In the genomic region with DNA sequence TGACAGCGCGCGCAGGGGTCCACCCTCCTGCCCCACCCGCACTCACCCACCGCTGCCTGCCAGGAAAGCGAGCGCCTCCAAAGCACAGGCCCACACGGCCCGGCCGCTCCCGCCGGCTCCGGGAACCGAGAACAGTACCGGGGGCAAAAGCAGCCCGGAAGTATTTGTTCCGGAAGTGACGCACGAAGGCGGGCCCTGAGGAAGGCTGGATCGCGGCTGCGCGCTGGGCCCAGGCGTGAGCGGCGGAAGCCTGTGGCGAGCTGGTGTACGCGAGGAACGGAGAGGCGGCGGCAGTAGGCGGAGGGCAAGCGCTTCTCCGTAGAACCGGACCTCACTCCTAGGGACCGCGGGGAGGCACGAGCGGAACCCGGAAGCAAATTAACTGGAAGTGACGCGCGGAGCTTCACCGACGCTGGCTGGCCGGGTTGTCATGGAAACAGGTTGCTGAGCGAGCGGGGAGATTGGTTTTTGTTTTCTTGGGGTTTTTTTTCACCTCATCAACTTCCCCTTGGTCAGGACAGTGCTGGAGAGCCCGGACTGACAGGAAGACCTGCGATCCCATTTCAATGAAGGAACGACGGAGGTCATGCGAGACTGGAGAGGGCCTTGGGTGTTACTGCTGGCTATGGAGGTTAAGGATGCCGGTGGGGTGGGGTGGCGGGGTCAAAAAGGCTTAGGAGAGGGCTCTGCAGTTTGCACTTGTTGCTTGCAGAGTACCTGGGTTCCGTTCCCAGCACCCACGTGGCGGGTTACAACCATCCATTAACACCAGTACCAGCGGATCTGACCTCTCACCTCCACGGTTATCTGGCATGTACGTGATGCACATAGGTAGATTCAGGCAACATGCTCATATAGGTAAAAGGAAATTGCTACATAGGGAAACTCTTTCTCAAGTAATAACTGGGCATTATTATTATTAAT, we compare ENCODE assay signal across 8 mouse cellular contexts. TPM values are rescaled to one million over a fixed set of nuclear protein-coding genes. Genes with fewer than 3 reads are reported as not detected.
DNase-seq lines count a peak whose midpoint lies in the region; ATAC-seq and TF ChIP-seq lines count a peak whose summit lies in the region.

A gene (minus strand): TSS at position 175 of the 924 bp plus-strand sequence.

- no peak for TF ChIP-seq POLR2A in limb, embryonic 14.5 days (IDR thresholded peaks at IDR 0.05; ENCODE audit: borderline replicate concordance, extremely low read depth, insufficient read depth, insufficient read length)

- peak within 1 kb of the TSS; percentile 100 for H3K4me3 ChIP-seq in embryonic facial prominence, embryonic 14.5 days (ENCODE audit: low read depth, low read length)
- peak within 1 kb of the TSS; percentile 100 for H3K4me3 ChIP-seq in limb, embryonic 14.5 days (replicated peaks; ENCODE audit: low read length)
- peak within 1 kb of the TSS; percentile 100 for H3K4me3 ChIP-seq in midbrain, postnatal 0 days (ENCODE audit: low read depth, low read length)

- H3K9me3 ChIP-seq in embryonic facial prominence, embryonic 14.5 days (ENCODE audit: control insufficient read depth, low read length): no peaks in the 10 kb centered on the region
- no peaks in the 10 kb centered on the region for H3K9me3 ChIP-seq in limb, embryonic 14.5 days (ENCODE audit: control insufficient read depth, low read length)
- H3K9me3 ChIP-seq in midbrain, postnatal 0 days (ENCODE audit: low read length): no peaks in the 10 kb centered on the region

- 3% methylated on average over 49 of the region's 63 CpGs for WGBS in embryonic facial prominence, embryonic 14.5 days
- WGBS in limb, embryonic 14.5 days: 2% methylated on average over 57 of the region's 63 CpGs
- WGBS in midbrain, postnatal 0 days: 2% methylated on average over 59 of the region's 63 CpGs

- H3K4me2 ChIP-seq in embryonic facial prominence, embryonic 14.5 days (ENCODE audit: low read depth, low read length): peak within 1 kb of the TSS; percentile 97
- peak within 1 kb of the TSS; percentile 91 for H3K4me2 ChIP-seq in limb, embryonic 14.5 days (replicated peaks; ENCODE audit: low read depth, low read length, severe bottlenecking)
- H3K4me2 ChIP-seq in midbrain, postnatal 0 days (ENCODE audit: low read depth, low read length, poor library complexity, severe bottlenecking): peak within 1 kb of the TSS; percentile 69

- peak; percentile 89 for ATAC-seq in embryonic facial prominence, embryonic 14.5 days (ENCODE audit: low read depth)
- ATAC-seq in limb, embryonic 14.5 days (ENCODE audit: low FRiP score, low read depth): peak; percentile 89
- peak; percentile 81 for ATAC-seq in midbrain, postnatal 0 days (ENCODE audit: low FRiP score)

- peak within 1 kb of the TSS; percentile 97 for H3K27ac ChIP-seq in embryonic facial prominence, embryonic 14.5 days (replicated peaks; ENCODE audit: low read depth, low read length)
- peak within 1 kb of the TSS; percentile 95 for H3K27ac ChIP-seq in limb, embryonic 14.5 days (replicated peaks; ENCODE audit: low read depth, low read length)
- peak within 1 kb of the TSS; percentile 98 for H3K27ac ChIP-seq in midbrain, postnatal 0 days (ENCODE audit: low read depth, low read length)

- no peak for TF ChIP-seq CTCF in midbrain, postnatal 0 days (IDR thresholded peaks at IDR 0.05)

- peak; percentile 94 for DNase-seq in 3T3-L1 (ENCODE audit: low read depth, low spot score)
- DNase-seq in adrenal gland, postnatal 4 days (ENCODE audit: low spot score in 2 of 2): peak; percentile 78 to 81
- DNase-seq in embryonic facial prominence, embryonic 14.5 days (ENCODE audit: low spot score): peak; percentile 93
- DNase-seq in heart, adult 8-10 months (ENCODE audit: low spot score): peak; percentile 96
- peak; percentile 94 for DNase-seq in kidney, adult 9 months
- peak; percentile 89 for DNase-seq in limb, embryonic 14.5 days (ENCODE audit: low spot score)
- DNase-seq in midbrain, postnatal 0 days (ENCODE audit: low spot score): peak; percentile 95
- DNase-seq in spleen, postnatal 14 days (ENCODE audit: low spot score in 2 of 2): peak; percentile 88 to 95

- H3K4me1 ChIP-seq in embryonic facial prominence, embryonic 14.5 days (ENCODE audit: control insufficient read depth, insufficient read depth, low read length): peaks cover 20% of the 10 kb centered on the region
- H3K4me1 ChIP-seq in limb, embryonic 14.5 days (ENCODE audit: control insufficient read depth, insufficient read depth, low read length): peaks cover 13% of the 10 kb centered on the region
- peaks cover 6% of the 10 kb centered on the region; the same call in 1 of the 2 replicates for H3K4me1 ChIP-seq in midbrain, postnatal 0 days (ENCODE audit: insufficient read depth, low read length)

- H3K9ac ChIP-seq in embryonic facial prominence, embryonic 14.5 days (ENCODE audit: low read depth, low read length): peak within 1 kb of the TSS; percentile 97
- peak within 1 kb of the TSS; percentile 88 for H3K9ac ChIP-seq in limb, embryonic 14.5 days (ENCODE audit: low read depth, low read length, severe bottlenecking)
- peak within 1 kb of the TSS; percentile 99 for H3K9ac ChIP-seq in midbrain, postnatal 0 days (replicated peaks; ENCODE audit: low read length, poor library complexity, severe bottlenecking)

- H3K36me3 ChIP-seq in embryonic facial prominence, embryonic 14.5 days (ENCODE audit: control insufficient read depth, insufficient read depth, low read length): 0 out of 2 replicates have a peak, but pooled peaks cover 2% of the 10 kb centered on the region
- H3K36me3 ChIP-seq in limb, embryonic 14.5 days (ENCODE audit: control insufficient read depth, insufficient read depth, low read length): peaks cover 4% of the 10 kb centered on the region; the same call in 1 of the 2 replicates
- H3K36me3 ChIP-seq in midbrain, postnatal 0 days (ENCODE audit: insufficient read depth, low read length): no peaks in the 10 kb centered on the region

- no peaks in the 10 kb centered on the region for H3K27me3 ChIP-seq in embryonic facial prominence, embryonic 14.5 days (replicated peaks; ENCODE audit: control insufficient read depth, insufficient read depth, low read length)
- H3K27me3 ChIP-seq in limb, embryonic 14.5 days (ENCODE audit: control insufficient read depth, insufficient read depth, low read length): no peaks in the 10 kb centered on the region
- no peaks in the 10 kb centered on the region for H3K27me3 ChIP-seq in midbrain, postnatal 0 days (ENCODE audit: insufficient read depth, low read length)

RNA-seq across cellular contexts. Expression of the gene that starts here (rescaled TPM):
- 10 to 100 TPM; 33.9 TPM for total RNA-seq in adrenal gland, postnatal 4 days (2021)
- polyA plus RNA-seq in embryonic facial prominence, embryonic 14.5 days (2014; fragmentation: Nextera tagmentation; extraction: Ambion mirVana): 13.0 and 14.2 TPM in 2 replicates
- 10 to 100 TPM; 10.3 to 17.0 (median 15.9) TPM for total RNA-seq in heart, adult 8-10 months (2022)
- polyA plus RNA-seq in limb, embryonic 14.5 days (2012; rRNA removed): 17.8 and 23.0 TPM in 2 replicates
- 12.3 and 12.4 TPM in 2 replicates for polyA plus RNA-seq in limb, embryonic 14.5 days (2014; fragmentation: Nextera tagmentation; extraction: Ambion mirVana)
- 39.2 and 41.5 TPM in 2 replicates for total RNA-seq in midbrain, postnatal 0 days (2014; rRNA removed)
- 27.6 and 29.9 TPM in 2 replicates for polyA plus RNA-seq in midbrain, postnatal 0 days (2015; fragmentation: Nextera tagmentation; extraction: Ambion mirVana)

Comparison
In these comparisons a context has a peak if more than half of its experiments do, and no peak if none do; other contexts are left out.
1. Peak in every context shown above with its lines: DNase-seq, ATAC-seq, H3K4me3 ChIP-seq and H3K27ac ChIP-seq.